9 mouse cellular contexts compared by ENCODE assay signal in the genomic region with DNA sequence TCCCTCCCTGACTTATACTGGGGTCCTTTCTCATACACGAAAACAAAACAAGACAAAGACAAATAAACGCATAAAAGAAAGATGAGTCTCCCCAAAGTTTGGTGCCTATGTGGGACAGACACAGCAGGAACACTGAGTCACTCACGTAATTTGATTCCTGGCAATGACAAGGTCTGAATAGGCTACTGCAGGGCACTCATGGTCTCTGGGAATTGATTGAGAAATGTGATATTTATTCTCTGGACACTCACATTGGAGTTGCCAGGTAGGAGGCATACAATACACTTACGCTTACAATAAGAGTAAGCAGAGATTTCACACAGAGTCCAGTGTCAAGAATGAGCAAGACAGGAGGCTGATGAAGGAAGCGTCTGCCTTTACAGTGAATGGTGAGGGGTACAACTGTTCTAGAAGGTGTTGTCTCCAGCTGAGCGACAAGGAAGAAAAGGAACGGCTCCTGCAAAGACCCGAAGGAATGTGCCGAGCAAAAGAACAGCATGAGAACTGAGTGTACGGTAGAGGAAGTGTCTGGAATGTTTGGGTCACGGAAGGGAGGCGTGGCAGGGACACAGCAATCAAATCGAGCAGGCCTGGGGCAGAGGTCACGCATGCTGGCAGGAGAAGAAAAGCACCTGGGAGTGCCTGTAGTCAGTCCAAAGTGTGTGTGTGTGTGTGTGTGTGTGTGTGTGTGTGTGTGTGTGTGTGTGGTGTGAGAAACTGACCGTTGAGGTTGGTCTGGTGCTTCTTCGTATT. TPM values are rescaled to one million over a fixed set of nuclear protein-coding genes. Genes with fewer than 3 reads are reported as not detected.
DNase-seq lines count a peak whose midpoint lies in the region; ATAC-seq and TF ChIP-seq lines count a peak whose summit lies in the region.
"Had no signal": no experiment of that assay in that cellular context is flagged by ENCODE, and none has a peak within 500 bp of the region (broad histone marks: within the 10 kb centered on the region; RNA-seq: fewer than 3 reads in every experiment).

No protein-coding gene starts in this region.

- no peaks in the 10 kb centered on the region for H3K4me1 ChIP-seq in hindbrain, embryonic 11.5 days (replicated peaks; ENCODE audit: control insufficient read depth, insufficient read depth, low read length)
- 0 out of 2 replicates have a peak, but pooled peaks cover 5% of the 10 kb centered on the region for H3K4me1 ChIP-seq in hindbrain, embryonic 12.5 days
- 0 out of 2 replicates have a peak, but pooled peaks cover 4% of the 10 kb centered on the region for H3K4me1 ChIP-seq in heart, postnatal 0 days (ENCODE audit: control insufficient read depth, insufficient read depth)
- H3K4me1 ChIP-seq in liver, embryonic 13.5 days (replicated peaks), result peaks cover 7% of the 10 kb centered on the region; the same call in 1 of the 2 replicates

- H3K36me3 ChIP-seq in hindbrain, embryonic 11.5 days (ENCODE audit: control insufficient read depth, insufficient read depth, low read length), result no peaks in the 10 kb centered on the region
- H3K36me3 ChIP-seq in hindbrain, embryonic 12.5 days, result no peaks in the 10 kb centered on the region
- H3K36me3 ChIP-seq in heart, postnatal 0 days (replicated peaks; ENCODE audit: control insufficient read depth, insufficient read depth, low read length), result no peaks in the 10 kb centered on the region
- no peaks in the 10 kb centered on the region for H3K36me3 ChIP-seq in liver, embryonic 13.5 days
- H3K36me3 ChIP-seq: G1E had no signal

- H3K9me3 ChIP-seq in hindbrain, embryonic 11.5 days (ENCODE audit: control insufficient read depth, low read length), result no peaks in the 10 kb centered on the region
- no peaks in the 10 kb centered on the region for H3K9me3 ChIP-seq in hindbrain, embryonic 12.5 days (replicated peaks)
- H3K9me3 ChIP-seq in heart, postnatal 0 days (replicated peaks; ENCODE audit: control insufficient read depth, low read length), result no peaks in the 10 kb centered on the region
- H3K9me3 ChIP-seq in liver, embryonic 13.5 days (replicated peaks), result no peaks in the 10 kb centered on the region
- H3K9me3 ChIP-seq: G1E had no signal

- peak; percentile 36 for DNase-seq in hindbrain, embryonic 11.5 days (ENCODE audit: low spot score)
- DNase-seq in heart, postnatal 0 days (ENCODE audit: low spot score), result peak; percentile 69
- no peak for DNase-seq in liver, embryonic 13.5 days
- DNase-seq in testis, postnatal 10 days (ENCODE audit: low spot score), result peak; percentile 76
- no peak for DNase-seq in thymus, postnatal 10 days (ENCODE audit: low spot score in 2 of 2)
- DNase-seq in layer of hippocampus, postnatal 25 days (ENCODE audit: extremely low spot score in 1 of 2, low spot score in 1 of 2), result no peak

- H3K27me3 ChIP-seq in hindbrain, embryonic 11.5 days (ENCODE audit: control insufficient read depth, insufficient read depth, low read length), result no peaks in the 10 kb centered on the region
- no peaks in the 10 kb centered on the region for H3K27me3 ChIP-seq in hindbrain, embryonic 12.5 days
- no peaks in the 10 kb centered on the region for H3K27me3 ChIP-seq in heart, postnatal 0 days (ENCODE audit: control insufficient read depth, insufficient read depth, low read length)
- no peaks in the 10 kb centered on the region for H3K27me3 ChIP-seq in liver, embryonic 13.5 days

- TF ChIP-seq EP300 in heart, postnatal 0 days (IDR thresholded peaks at IDR 0.05; ENCODE audit: low read depth), result no peak

- no peak overlapping the region for H3K4me2 ChIP-seq in hindbrain, embryonic 11.5 days (replicated peaks; ENCODE audit: low read depth, low read length)
- H3K4me2 ChIP-seq in hindbrain, embryonic 12.5 days (replicated peaks), result no peak overlapping the region
- no peak overlapping the region for H3K4me2 ChIP-seq in heart, postnatal 0 days (ENCODE audit: low read depth, low read length)
- H3K4me2 ChIP-seq in liver, embryonic 13.5 days, result no peak overlapping the region

- WGBS in hindbrain, embryonic 11.5 days, result 46% methylated on average over 16 of the region's 16 CpGs
- WGBS in hindbrain, embryonic 12.5 days, result 38% methylated on average over 16 of the region's 16 CpGs
- 39% methylated on average over 16 of the region's 16 CpGs for WGBS in heart, postnatal 0 days
- 53% methylated on average over 16 of the region's 16 CpGs for WGBS in liver, embryonic 13.5 days (ENCODE audit: insufficient replicate concordance)

- H3K9ac ChIP-seq in hindbrain, embryonic 11.5 days (ENCODE audit: low read depth, low read length), result no peak overlapping the region
- H3K9ac ChIP-seq in hindbrain, embryonic 12.5 days, result no peak overlapping the region
- no peak overlapping the region for H3K9ac ChIP-seq in heart, postnatal 0 days (replicated peaks; ENCODE audit: low read depth, low read length)
- H3K9ac ChIP-seq in liver, embryonic 13.5 days, result no peak overlapping the region

- no peak for ATAC-seq in hindbrain, embryonic 11.5 days (ENCODE audit: low FRiP score)
- ATAC-seq in hindbrain, embryonic 12.5 days (ENCODE audit: low FRiP score), result no peak
- peak; percentile 70 for ATAC-seq in heart, postnatal 0 days (ENCODE audit: insufficient read depth, low read depth)
- ATAC-seq in liver, embryonic 13.5 days (ENCODE audit: low read depth), result peak; percentile 53; the same call in 1 of the 2 replicates
- no peak for ATAC-seq in erythroblast, adult 5-6 weeks (replicated peaks; ENCODE audit: low FRiP score, poor library complexity, severe bottlenecking)

- H3K4me3 ChIP-seq in hindbrain, embryonic 11.5 days (ENCODE audit: low read depth, low read length), result no peak overlapping the region
- no peak overlapping the region for H3K4me3 ChIP-seq in hindbrain, embryonic 12.5 days
- H3K4me3 ChIP-seq in heart, postnatal 0 days (ENCODE audit: low read depth, low read length), result no peak overlapping the region
- H3K4me3 ChIP-seq in liver, embryonic 13.5 days (replicated peaks), result no peak overlapping the region

- no peak for TF ChIP-seq CTCF in heart, postnatal 0 days (IDR thresholded peaks at IDR 0.05; ENCODE audit: low read depth)

- no peak overlapping the region for H3K27ac ChIP-seq in hindbrain, embryonic 11.5 days (ENCODE audit: low read depth, low read length)
- H3K27ac ChIP-seq in hindbrain, embryonic 12.5 days, result no peak overlapping the region
- no peak overlapping the region; the same call in 1 of the 2 replicates for H3K27ac ChIP-seq in heart, postnatal 0 days (ENCODE audit: low read depth)
- no peak overlapping the region for H3K27ac ChIP-seq in liver, embryonic 13.5 days

RNA-seq across cellular contexts. Expression of a gene that starts 12.5 kb away (rescaled TPM):
- polyA plus RNA-seq in hindbrain, embryonic 11.5 days (2014; fragmentation: Nextera tagmentation; extraction: Ambion mirVana), result 7.8 and 8.1 TPM in 2 replicates
- 7.9 and 8.5 TPM in 2 replicates for polyA plus RNA-seq in hindbrain, embryonic 12.5 days (2016; fragmentation: Nextera tagmentation; extraction: Ambion mirVana)
- 14.5 and 15.6 TPM in 2 replicates for total RNA-seq in heart, postnatal 0 days (2014; rRNA removed; ENCODE audit: low replicate concordance)
- 13.3 and 14.5 TPM in 2 replicates for polyA plus RNA-seq in heart, postnatal 0 days (2015; fragmentation: Nextera tagmentation; extraction: Ambion mirVana)
- 2.4 and 3.2 TPM in 2 replicates for polyA plus RNA-seq in liver, embryonic 13.5 days (2015; fragmentation: Nextera tagmentation; extraction: Ambion mirVana)
- total RNA-seq in erythroblast, adult 5-6 weeks (2015; ENCODE audit: low replicate concordance), result 2.1 and 2.7 TPM in 2 replicates
- total RNA-seq in erythroblast, adult 5-6 weeks (2017; ENCODE audit: low replicate concordance), result 2.0 and 2.4 TPM in 2 replicates
- 10 to 100 TPM in 1 of 2 experiments, 1 to 10 TPM in 1; 9.9 to 14.4 TPM for total RNA-seq in layer of hippocampus, postnatal 25 days (2021)

RNA-seq across cellular contexts. Expression of a gene that starts 44.9 kb away (rescaled TPM):
- polyA plus RNA-seq in hindbrain, embryonic 11.5 days (2014; fragmentation: Nextera tagmentation; extraction: Ambion mirVana), result 0.21 TPM in 1 of 2 replicates, not detected in the other
- polyA plus RNA-seq in hindbrain, embryonic 12.5 days (2016; fragmentation: Nextera tagmentation; extraction: Ambion mirVana), result 0.50 TPM in 1 of 2 replicates, not detected in the other
- total RNA-seq in heart, postnatal 0 days (2014; rRNA removed; ENCODE audit: low replicate concordance), result not detected in 2 replicates
- polyA plus RNA-seq in heart, postnatal 0 days (2015; fragmentation: Nextera tagmentation; extraction: Ambion mirVana), result 1.2 and 1.6 TPM in 2 replicates
- polyA plus RNA-seq in liver, embryonic 13.5 days (2015; fragmentation: Nextera tagmentation; extraction: Ambion mirVana), result 0.14 TPM in 1 of 2 replicates, not detected in the other
- total RNA-seq in erythroblast, adult 5-6 weeks (2015; ENCODE audit: low replicate concordance), result not detected in 2 replicates
- total RNA-seq in erythroblast, adult 5-6 weeks (2017; ENCODE audit: low replicate concordance), result 0.17 TPM in 1 of 2 replicates, not detected in the other
- 1 to 10 TPM; 4.3 to 9.1 TPM for total RNA-seq in layer of hippocampus, postnatal 25 days (2021)
- polyA plus RNA-seq: G1E had no signal

Comparison
In these comparisons a context has a peak if more than half of its experiments do, and no peak if none do; other contexts are left out.
1. ATAC-seq: peak in heart, postnatal 0 days (single experiment) and liver, embryonic 13.5 days (single experiment); none in hindbrain, embryonic 11.5 days (single experiment), hindbrain, embryonic 12.5 days (single experiment) and erythroblast, adult 5-6 weeks (single experiment).
2. DNase-seq: peak in hindbrain, embryonic 11.5 days (single experiment), heart, postnatal 0 days (single experiment) and testis, postnatal 10 days (single experiment); none in liver, embryonic 13.5 days (single experiment), thymus, postnatal 10 days (0 of 2) and layer of hippocampus, postnatal 25 days (0 of 2).